In the genomic region with DNA sequence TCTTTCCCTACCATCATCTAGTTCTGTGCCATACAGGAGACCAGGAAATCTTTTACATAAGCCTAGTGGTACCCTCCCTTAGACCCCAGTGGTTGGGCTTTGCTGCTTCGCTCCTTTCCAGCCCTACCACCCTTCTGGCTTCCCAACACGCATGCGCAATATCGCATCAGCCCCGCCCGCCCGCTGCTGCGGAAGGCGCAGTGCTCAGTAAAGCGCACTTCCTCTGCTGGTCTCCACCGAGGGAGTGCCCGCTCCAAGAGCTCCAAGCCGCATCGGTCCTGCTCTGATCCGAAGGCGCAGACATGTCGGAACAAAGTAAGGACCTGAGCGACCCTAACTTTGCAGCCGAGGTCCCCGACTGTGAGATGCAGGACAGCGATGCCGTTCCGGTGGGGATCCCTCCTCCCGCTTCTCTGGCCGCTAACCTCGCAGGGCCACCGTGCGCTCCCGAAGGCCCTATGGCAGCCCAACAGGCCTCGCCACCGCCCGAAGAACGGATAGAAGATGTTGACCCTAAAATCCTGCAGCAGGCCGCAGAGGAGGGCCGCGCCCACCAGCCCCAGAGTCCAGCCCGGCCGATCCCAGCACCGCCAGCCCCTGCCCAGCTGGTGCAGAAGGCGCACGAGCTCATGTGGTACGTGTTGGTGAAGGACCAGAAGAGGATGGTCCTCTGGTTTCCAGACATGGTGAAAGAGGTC, we compare ENCODE assay signal across 8 mouse cellular contexts. TPM values are rescaled to one million over a fixed set of nuclear protein-coding genes. Genes with fewer than 3 reads are reported as not detected.
DNase-seq lines count a peak whose midpoint lies in the region; ATAC-seq and TF ChIP-seq lines count a peak whose summit lies in the region.

No protein-coding gene starts in this region.

- H3K4me1 ChIP-seq in cortical plate, adult 2 months (ENCODE audit: control insufficient read depth, insufficient read depth, low read length) = no peaks in the 10 kb centered on the region
- peaks cover 2% of the 10 kb centered on the region; the same call in 1 of the 2 replicates for H3K4me1 ChIP-seq in hindbrain, embryonic 16.5 days (ENCODE audit: control insufficient read depth, insufficient read depth, low read depth, low read length)

- H3K27ac ChIP-seq in cortical plate, adult 2 months (ENCODE audit: insufficient read depth, low read length) = no peak overlapping the region; the same call in 1 of the 2 replicates
- peak overlapping the region; percentile 81 for H3K27ac ChIP-seq in hindbrain, embryonic 16.5 days (ENCODE audit: low read depth, low read length)

- no peaks in the 10 kb centered on the region for H3K27me3 ChIP-seq in hindbrain, embryonic 16.5 days (replicated peaks; ENCODE audit: control insufficient read depth, insufficient read depth, low read length)

- H3K36me3 ChIP-seq in hindbrain, embryonic 16.5 days (ENCODE audit: control insufficient read depth, insufficient read depth, low read length) = no peaks in the 10 kb centered on the region

- H3K9me3 ChIP-seq in hindbrain, embryonic 16.5 days (ENCODE audit: control insufficient read depth, low read length) = peaks cover 9% of the 10 kb centered on the region

- H3K4me2 ChIP-seq in hindbrain, embryonic 16.5 days (ENCODE audit: low read length) = peak overlapping the region; percentile 75

- TF ChIP-seq POLR2A in cortical plate, adult 2 months (IDR thresholded peaks at IDR 0.05; ENCODE audit: extremely low read depth, insufficient read depth, low read length) = peak; percentile 68

- H3K9ac ChIP-seq in hindbrain, embryonic 16.5 days (ENCODE audit: low read depth, low read length) = peak overlapping the region; percentile 65

- peak; percentile 97 for ATAC-seq in hindbrain, embryonic 16.5 days
- no peak for ATAC-seq in activated CD4-positive, CD25-positive, alpha-beta regulatory T cell, adult 4 months

- peak overlapping the region; percentile 83 for H3K4me3 ChIP-seq in cortical plate, adult 2 months (ENCODE audit: insufficient read depth, low read length)
- H3K4me3 ChIP-seq in hindbrain, embryonic 16.5 days (ENCODE audit: low read length) = peak overlapping the region; percentile 56

- DNase-seq in adrenal gland, adult (ENCODE audit: inconsistent age in 2 of 2, low spot score in 1 of 2) = peak; percentile 80 to 89
- peak; percentile 33 to 55 for DNase-seq in gastrocnemius, adult 8-10 months (ENCODE audit: low spot score in 2 of 2)
- peak; percentile 78 to 81 for DNase-seq in left cerebral cortex, adult 18-20 months (ENCODE audit: low spot score in 2 of 2)
- DNase-seq in lung, postnatal 14 days = peak; percentile 73
- DNase-seq in right cerebral cortex, postnatal 10 days (ENCODE audit: low spot score in 2 of 2) = peak; percentile 88 to 91

- WGBS in hindbrain, embryonic 16.5 days = 13% methylated on average over 42 of the region's 42 CpGs

- TF ChIP-seq CTCF in cortical plate, adult 2 months (IDR thresholded peaks at IDR 0.05; ENCODE audit: extremely low read depth, insufficient read depth, low read length) = no peak

RNA-seq across cellular contexts. Expression of a gene that starts 1.9 kb away (rescaled TPM):
- polyA plus RNA-seq in cortical plate, adult 2 months (2012; rRNA removed) = 116 and 117 TPM in 2 replicates
- 1 to 10 TPM; 1.8 to 2.4 (median 2.1) TPM for total RNA-seq in gastrocnemius, adult 8-10 months (2022)
- polyA plus RNA-seq in hindbrain, embryonic 16.5 days (2015; fragmentation: Nextera tagmentation; extraction: Ambion mirVana) = 620 and 640 TPM in 2 replicates
- 100 to 1,000 TPM; 109 to 118 TPM for total RNA-seq in left cerebral cortex, adult 18-20 months (2021)
- under 1 TPM in 1 of 2 experiments, not detected in 1; 0.15 TPM for polyA plus RNA-seq in activated CD4-positive, CD25-positive, alpha-beta regulatory T cell, adult 4 months (2017; shearing (Covaris generic))

RNA-seq across cellular contexts. Expression of a gene that starts 28.6 kb away (rescaled TPM):
- 0.52 and 0.57 TPM in 2 replicates for polyA plus RNA-seq in cortical plate, adult 2 months (2012; rRNA removed)
- total RNA-seq in gastrocnemius, adult 8-10 months (2022) = not detected
- 13.7 and 18.9 TPM in 2 replicates for polyA plus RNA-seq in hindbrain, embryonic 16.5 days (2015; fragmentation: Nextera tagmentation; extraction: Ambion mirVana)
- total RNA-seq in left cerebral cortex, adult 18-20 months (2021) = 1 to 10 TPM; 1.3 to 1.5 TPM
- not detected for polyA plus RNA-seq in activated CD4-positive, CD25-positive, alpha-beta regulatory T cell, adult 4 months (2017; shearing (Covaris generic))

Comparison
In these comparisons a context has a peak if more than half of its experiments do, and no peak if none do; other contexts are left out.
1. RNA of a gene that starts 1.9 kb away (polyA plus RNA-seq): 620 to 640 TPM in hindbrain, embryonic 16.5 days and 116 to 117 TPM in cortical plate, adult 2 months; 0.15 TPM in activated CD4-positive, CD25-positive, alpha-beta regulatory T cell, adult 4 months; every median in the first group is over 100 times any median in the second.
2. Peak in every context shown above with its lines, with median percentiles within 50 percentile points of each other: DNase-seq.